Mouse (Mus musculus): ENCODE data around the gene Limk1.

DNA sequence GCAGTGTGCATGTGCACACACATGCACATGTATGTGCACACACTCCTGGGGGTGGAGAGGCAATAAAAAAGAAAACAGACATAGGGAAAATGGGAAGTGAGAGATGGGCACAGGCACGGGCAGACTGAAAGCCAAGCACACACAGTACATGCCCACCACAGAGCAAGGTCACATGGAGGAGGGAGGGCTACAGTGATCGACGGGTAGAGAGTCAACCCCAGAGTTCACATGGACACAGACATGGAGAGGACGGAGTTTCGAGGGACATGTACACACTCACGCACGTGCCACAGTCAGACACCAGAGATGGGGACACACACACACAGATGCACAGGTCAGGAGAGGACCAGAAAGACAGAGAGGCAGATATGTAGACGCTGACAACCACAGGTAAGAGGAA is 73.0 kb downstream of the Limk1 start:
- TF ChIP-seq CTCF (IDR thresholded peaks at IDR 0.05; ENCODE audit: borderline replicate concordance, extremely low read depth, insufficient read depth, insufficient read length) (no peak), POLR2A (IDR thresholded peaks at IDR 0.05; ENCODE audit: borderline replicate concordance, extremely low read depth, insufficient read depth, insufficient read length, poor library complexity, severe bottlenecking) (no peak)

Measured in brain, embryonic 14.5 days (tissue).